Mouse (Mus musculus) ovary, adult 10 weeks (tissue): ENCODE data around the gene Snrpf. TPM values are rescaled to one million over a fixed set of nuclear protein-coding genes. Genes with fewer than 3 reads are reported as not detected.

Source experiments
- polyA plus RNA-seq: library from polyadenylated mRNA; stranded (reverse); fragments of 350-450 nt; fragmentation: Illumina TruSeq; extraction: RNeasy Lipid Tissue Mini Kit (QIAGEN cat#74804); gene quantifications from one replicate; pipeline ENCODE4 v1.2.3, GENCODE M21; 2014

Snrpf gene
- polyA plus RNA-seq: 110 TPM

GRCm38 (mm10) chr10:93589281-93589848, at the start of gene Snrpf:
Gene Snrpf (minus strand): TSS chr10:93589706.

GRCm38 (mm10) chr10:93540431-93541210, 48.9 kb downstream of the Snrpf start, which contains the start of gene Ccdc38:
Gene Ccdc38 (plus strand): TSS chr10:93540632.

GRCm38 (mm10) chr10:93539775-93540430, 49.6 kb downstream of the Snrpf start, which contains the start of gene Amdhd1:
Gene Amdhd1 (minus strand): TSS chr10:93540033.

Other genes starting within 250 kb of the Snrpf start
- 54.5 TPM for gene Lta4h, start 136.3 kb downstream of the Snrpf start, polyA plus RNA-seq
- 0.11 TPM for gene Hal, start 100.9 kb downstream of the Snrpf start, polyA plus RNA-seq
- 0.43 TPM for gene Amdhd1, start 49.7 kb downstream of the Snrpf start, polyA plus RNA-seq
- gene Ccdc38, start 49.1 kb downstream of the Snrpf start, polyA plus RNA-seq: 0.54 TPM
- 91.6 TPM for gene Ntn4, start 51.0 kb upstream of the Snrpf start, polyA plus RNA-seq
- not detected for gene Usp44, start 241.8 kb upstream of the Snrpf start, polyA plus RNA-seq